Mouse (Mus musculus) brain, embryonic 18.5 days (tissue): ENCODE results near the gene Ppp1ca.

Source experiments
- DNase-seq: peaks from one replicate; pipeline ENCODE4 v3.0.0-alpha.2; 2012; ENCODE audit warnings: low read depth, low spot score

Gene Ppp1ca

DNA sequence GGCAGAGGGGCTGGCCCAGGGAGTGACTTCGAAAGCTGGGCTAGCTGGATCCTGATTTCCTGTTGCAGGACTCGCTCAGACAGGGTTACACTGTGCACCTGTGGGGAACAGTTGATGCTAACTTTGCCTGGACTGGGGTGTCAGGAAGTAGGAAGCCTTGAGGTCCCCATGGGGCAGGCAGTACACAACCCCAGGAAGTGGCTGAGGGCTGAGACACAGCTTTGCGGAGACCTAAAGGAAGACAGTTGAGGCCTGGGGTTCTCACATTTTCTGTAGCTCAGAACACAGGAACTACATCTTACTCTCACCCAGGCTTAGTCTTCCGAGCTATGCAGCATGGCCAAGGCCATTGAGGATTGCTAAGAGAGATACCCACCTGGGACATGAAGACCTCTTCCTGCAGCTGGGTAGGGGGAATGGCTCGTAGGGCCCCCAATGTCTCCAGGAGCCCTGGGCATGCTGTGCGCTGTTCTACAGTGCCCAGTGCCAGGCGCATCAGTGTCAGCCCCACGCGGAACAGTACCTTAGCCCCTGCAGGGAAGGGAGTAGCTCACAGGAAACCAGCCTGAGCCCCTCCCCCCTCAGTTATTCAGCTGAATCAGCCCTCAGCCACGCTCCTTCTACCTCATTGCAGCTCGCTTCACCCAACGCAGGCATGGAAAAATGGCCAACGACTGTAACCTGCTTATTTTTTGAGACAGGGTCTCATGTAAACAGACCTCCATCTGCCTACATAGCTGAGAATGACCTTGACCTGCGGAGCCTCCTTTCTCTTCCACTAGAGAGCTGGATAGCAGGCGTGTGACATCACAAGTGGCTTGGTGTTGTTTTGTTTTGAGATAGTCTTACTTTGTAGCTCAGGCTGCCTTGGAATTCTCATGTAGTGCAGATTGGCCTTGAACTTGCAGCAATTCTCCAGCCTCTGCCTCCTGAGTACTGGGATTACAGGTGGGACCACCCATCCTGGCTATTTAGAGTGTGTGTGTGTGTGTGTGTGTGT is 6.6 kb upstream of the Ppp1ca start:
- DNase-seq, result no peak

DNA sequence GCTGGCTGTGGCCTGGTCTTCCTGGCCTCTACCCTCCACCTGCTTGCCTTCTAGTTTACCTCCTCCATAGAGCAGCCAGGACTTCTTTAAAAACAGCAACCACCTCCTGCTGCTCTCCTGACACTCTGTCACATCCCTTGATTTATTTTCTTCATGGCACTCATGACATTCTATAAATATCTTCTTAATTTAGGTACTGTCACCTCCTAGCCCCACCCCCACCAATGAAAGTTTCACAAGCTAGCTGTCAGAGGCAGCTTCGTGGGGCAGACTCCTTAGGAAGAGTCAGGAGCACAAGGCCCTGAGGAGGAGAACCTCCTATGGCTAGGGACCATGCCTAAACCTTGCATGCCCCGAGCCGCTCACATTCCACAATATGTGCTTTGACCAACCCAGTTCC is 4.6 kb upstream of the Ppp1ca start:
- DNase-seq, result no peak

DNA sequence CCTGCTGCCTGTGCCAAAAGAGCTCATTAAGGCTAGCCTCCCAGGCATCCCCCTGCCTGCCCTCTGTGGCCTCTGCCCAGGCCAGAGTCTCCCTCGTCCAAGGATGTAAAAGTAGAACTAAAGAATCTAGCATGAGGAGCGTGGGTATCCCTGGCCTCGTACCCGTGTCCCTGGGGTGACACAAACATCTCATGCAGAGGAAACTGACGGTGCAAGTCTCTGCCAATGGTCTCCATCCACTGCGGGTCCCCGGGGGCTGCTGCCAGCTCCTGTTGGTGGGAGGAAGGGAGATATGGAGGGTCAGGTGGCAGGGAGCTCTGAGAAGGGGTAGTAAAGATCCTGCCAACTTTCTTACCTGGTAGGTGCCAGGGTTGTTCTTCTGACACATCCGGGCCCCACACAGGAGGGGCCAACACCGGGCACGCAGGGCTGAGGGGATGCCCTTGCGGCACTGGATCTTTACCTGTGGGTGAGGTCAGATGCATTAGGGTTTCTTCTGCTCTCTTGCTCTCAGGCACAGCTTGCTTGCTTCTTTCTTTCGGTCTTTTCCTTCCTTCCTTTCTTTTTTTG is 2.7 kb upstream of the Ppp1ca start:
- DNase-seq, result no peak

DNA sequence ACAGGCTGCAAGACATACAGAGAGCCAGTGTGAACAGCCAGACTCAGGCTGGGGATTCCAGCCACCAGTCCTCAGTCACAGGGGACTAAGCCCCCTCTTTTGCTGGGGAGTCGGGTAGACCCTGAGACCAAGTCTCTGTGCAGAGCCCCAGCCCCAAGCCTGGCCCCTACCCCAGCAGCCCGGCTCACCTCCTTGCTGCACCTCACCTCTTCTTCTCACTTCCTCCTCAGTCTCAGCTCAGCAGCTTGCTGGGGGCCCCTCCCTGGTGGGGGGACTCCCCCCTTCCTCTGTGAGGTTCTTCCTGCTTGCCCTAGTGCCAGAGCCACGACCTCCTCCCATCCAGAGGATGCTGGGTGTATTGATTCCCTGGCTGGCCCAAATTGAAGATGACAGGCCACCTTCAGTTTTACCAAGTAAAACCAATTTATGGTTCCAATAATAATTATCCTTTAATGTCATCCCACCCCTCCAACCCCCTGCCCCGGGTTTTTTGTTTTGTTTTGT is 982 bp upstream of the Ppp1ca start, which contains the start of gene Tbc1d10c:
TSS of gene Tbc1d10c (minus strand) at position 454 of the 504 bp plus-strand sequence.
- no peak for DNase-seq

DNA sequence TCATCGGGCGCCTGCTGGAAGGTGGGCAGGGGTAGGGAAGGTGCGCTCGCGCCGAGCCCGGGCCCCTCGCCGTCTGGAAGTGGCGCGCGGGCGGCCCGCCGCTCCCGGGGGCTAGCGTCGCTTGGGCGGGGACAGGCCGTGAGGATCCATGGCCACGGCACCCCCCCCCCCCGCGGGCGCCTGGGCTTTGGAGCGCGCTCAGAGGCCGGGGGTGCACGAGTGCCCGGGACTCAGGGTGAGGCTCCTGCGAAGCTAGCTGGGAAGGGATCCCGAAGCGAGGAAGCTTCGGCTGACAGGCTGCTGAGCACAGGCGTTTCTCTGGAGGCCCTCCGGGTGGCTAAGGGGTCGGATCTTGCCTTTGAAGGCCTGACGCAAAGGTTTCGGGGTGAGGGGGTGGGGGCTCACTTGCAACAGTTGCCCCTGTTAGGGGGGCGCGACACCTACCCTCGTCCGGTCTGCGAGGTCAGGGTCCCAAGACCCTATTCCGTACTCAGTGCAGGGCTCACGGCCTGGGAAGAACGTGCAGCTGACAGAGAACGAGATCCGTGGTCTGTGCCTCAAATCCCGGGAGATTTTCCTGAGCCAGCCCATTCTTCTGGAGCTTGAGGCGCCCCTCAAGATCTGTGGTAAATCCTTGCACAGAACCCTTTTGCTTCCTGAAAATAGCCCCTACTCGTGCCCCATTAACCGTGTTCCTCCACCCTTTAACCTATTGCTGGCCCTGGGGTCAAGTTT is 553 bp downstream of the Ppp1ca start:
- no peak for DNase-seq

DNA sequence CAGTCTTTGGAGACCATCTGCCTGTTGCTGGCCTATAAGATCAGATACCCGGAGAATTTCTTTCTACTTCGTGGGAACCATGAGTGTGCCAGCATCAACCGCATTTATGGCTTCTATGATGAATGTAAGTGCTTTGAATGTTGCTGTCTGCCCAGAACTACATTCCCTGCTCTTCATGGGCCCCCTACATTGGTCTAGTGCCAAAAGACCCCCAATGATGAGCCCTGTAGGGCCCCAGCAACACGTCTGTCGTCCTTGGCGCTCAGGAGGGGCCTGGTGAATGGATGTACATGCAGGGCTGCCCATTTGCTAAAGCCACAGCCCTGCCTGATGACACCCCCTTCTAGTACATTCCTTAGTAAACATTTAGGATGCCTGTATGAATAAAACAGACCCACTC is 1.3 kb downstream of the Ppp1ca start:
- no peak for DNase-seq

DNA sequence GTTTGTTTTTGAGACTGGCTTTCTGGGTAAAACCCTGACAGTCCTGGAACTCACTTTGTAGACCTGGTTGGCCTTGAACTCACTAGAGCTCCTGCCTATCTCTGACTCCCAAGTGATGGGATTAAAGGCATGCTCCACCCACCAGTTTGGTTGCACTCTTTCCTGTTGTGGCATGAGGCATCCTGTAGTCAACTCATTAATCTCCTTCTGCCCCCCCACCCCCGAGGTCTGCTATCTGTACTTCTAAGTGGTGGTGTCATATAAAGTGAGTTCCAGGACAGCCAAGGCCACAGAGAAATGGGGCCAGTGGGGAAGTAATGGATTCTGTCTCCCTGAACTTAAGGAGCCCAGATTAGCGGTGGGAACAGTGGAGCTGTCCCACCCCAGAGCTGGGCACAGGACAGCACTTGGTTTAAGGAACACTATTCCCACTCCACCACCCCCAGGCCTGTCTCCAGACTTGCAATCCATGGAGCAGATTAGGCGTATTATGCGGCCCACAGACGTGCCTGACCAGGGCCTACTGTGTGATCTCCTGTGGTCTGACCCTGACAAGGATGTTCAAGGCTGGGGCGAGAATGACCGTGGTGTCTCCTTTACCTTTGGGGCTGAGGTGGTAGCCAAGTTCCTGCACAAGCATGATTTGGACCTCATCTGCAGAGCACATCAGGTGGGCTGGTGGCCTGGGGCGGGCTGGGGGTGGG is 2.3 kb downstream of the Ppp1ca start:
- no peak for DNase-seq

DNA sequence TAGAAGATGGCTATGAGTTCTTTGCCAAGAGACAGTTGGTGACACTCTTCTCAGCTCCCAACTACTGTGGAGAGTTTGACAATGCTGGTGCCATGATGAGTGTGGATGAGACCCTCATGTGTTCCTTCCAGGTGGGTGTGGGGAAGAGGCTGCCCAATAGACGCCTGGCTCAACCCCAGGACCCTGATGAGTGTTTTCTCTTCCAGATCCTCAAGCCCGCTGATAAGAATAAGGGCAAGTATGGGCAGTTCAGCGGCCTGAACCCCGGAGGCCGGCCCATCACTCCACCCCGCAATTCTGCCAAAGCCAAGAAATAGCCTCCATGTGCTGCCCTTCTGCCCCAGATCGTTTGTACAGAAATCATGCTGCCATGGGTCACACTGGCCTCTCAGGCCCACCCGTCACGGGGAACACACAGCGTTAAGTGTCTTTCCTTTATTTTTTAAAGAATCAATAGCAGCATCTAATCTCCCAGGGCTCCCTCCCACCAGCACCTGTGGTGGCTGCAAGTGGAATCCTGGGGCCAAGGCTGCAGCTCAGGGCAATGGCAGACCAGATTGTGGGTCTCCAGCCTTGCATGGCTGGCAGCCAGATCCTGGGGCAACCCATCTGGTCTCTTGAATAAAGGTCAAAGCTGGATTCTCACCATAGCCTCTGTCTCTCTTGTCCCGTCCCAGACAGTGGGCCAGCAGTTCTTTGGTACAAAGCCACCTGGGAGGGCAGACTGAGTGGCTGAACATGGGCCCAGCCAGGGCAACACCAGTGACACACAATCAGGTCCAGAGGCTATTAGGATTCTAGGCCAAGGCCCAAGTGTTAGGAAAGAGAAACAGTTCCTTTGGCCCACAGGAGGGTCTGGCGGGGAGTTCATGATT is 3.1 kb downstream of the Ppp1ca start:
- no peak for DNase-seq

DNA sequence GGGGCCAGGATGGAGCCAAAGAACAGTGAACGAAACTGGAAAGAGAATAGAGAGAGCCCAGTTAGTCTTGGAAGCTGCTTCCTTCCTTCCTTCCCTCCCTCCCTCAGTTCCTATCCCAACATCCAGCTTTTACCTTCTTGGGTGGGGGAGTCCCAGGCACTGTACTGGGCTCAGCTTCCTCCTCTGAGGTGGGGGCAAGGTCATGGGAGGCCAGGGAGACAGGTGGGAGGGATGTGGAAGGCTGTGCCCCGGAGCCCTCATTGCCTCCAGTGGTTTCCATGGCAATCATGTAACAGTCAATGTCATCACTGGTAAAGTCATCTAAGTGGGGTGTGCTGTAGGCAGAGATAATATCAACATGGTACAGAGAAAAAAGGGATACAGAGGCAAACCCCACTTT is 4.2 kb downstream of the Ppp1ca start:
- no peak for DNase-seq

DNA sequence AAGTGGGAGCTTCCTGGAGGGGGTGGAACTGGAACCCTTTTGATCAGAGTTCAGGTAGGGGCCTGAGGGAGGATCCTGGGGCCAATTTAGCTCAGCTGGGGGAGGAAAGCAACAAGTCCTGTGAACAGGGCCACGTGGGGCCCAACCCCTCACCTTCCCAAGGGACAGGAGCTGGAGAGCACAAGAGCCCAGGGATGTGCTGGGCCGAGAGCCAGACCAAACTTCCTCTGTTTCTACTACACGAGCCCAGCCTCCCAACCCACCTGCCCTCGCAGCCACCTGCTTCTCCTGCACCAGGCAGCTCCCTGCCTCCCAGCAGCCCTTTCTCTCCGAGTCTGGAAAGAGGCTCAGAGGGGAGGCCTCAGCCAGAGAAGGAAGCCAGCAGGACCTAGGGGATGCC is 4.7 kb downstream of the Ppp1ca start:
- DNase-seq, result no peak

DNA sequence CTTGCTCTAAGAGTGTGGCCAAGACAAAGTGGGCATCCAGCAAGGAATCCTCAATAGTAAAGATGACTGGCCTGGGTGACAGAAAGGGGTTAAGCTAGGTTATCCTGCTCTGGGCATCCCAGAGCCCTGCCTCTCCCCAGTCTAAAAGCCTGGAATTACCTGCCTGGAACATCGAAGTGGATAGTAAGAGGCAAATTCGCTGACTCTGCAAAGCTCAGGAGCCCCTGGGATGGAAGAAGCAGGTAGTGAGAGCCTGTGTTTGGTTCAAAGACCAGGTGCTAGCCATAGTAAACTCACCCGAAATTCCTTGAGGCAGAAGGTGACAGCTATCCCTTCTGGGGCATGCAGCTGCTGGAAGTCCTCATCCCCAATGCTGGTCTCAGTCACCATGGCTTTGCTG is 5.3 kb downstream of the Ppp1ca start:
- no peak for DNase-seq

DNA sequence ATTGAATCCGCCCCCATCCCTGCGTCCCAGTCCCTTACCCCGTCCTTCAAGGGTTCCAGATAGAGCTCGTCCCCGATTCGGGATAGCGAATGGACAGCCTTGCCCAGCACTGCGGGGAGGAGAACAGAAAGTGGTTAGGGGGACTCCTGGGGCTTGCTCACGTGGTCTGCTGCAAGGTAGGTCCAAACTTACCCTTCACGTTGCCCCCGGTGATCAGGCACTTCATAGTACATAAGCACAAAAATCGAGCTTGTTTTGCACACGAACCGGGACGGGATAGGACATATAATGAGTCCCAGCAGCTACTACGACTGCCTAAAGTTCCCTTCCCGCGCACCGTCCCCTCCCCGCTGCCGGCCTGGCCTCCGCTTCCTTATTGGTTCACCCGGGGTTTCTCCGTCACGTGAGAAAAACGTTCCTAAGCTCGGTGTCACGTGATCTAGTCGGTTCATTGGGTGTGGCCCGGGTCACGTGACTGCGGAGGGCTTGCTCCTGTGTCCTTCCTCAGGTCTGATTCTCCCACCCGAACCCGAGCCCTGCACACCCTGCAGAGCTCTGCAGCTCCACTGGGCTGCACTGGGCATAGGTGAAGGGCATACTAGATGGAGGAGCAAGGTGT is 9.5 kb downstream of the Ppp1ca start, which contains the start of gene Rad9a:
TSS of gene Rad9a (minus strand) at position 372 of the 619 bp plus-strand sequence.
- peak; percentile 91 for DNase-seq

DNA sequence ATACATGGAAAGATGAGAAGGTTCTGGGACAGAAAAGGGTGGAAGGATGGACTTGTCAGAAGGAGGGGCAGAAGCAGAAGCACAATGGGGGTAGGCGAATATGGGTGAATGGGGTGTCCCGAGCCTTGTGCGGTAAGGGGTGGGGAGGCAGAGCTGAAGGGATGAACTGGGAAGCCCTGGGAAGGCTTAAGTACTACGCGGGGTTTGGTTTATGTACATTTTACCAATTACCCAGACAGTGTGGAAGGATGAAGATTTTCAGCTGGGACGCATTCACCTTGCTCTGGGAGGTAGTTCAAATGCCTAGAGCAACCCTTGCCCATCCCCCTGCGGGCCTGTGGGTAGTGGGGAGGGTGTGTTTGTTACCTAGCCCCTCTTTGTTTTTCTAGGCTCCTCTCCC is 10.3 kb downstream of the Ppp1ca start:
- DNase-seq, result no peak

DNA sequence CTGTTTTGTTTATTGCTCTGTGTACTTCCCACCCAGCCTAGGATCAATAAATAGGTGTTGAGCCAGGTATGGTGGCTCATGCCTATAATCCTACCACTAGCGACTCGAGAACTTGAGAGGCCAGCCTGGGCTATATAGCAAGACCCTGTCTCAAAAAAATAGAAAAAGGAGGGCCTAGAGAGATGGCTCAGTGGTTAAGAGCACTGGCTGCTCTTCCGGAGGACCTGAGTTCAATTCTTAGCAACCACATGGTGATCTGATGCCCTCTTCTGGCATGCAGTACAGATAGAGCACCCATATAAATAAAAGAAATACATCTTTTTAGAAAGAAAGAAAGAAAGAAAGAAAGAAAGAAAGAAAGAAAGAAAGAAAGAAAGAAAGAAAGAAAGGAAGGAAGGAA is 11.3 kb downstream of the Ppp1ca start:
- DNase-seq, result no peak

DNA sequence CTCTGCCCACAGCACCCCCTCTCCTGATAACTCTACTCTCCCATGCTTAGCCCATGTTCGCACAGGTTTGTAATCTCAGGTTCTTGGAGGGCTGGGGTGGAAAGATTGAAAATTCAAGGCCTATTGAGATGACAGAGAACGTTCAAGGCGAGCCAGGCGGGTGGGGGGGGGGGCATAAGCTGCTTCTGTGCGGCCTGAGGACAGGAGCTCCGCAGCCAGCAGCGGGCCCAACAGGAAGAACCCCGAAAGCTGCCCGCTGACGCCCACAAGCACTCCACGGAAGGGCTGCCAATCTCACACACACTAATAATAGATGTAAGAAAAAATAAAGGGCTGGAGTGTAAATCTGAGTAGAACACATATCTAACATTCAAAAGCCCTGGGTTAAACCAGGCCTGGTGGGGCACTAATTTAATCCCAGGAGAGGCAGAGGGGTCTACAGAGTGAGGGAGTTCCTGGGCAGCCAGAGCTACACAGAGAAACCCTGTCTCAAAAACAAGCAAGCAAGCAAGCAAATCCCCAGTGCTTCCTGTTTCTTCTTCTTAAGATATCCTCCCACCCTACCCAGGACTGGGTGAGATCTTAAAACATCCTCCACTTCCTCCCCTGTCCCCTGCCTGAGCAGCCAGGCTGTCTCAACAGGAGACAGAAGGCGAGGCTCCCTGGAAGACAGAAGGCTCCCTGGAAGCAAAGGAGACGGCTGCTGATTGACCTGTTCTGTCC is 11.9 kb downstream of the Ppp1ca start:
- DNase-seq, result no peak

DNA sequence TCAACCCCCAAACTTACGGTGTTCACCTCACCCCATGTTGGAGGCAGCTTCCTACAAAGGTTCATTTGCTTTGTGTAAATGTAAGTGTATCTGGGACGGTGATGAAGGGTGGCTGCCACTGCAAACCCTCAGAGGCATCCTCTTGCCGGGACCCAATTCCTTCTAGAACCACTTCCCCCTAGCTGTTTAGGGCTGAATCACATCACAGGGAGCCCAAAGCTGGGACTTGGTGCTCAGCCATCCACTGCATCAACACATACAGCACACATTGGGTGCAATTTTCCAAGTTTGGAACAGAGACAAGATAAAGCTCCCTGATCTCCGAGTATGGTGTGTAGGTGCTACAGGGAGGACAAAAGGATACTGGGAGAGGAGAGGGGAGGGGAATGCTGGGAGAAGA is 13.0 kb downstream of the Ppp1ca start:
- no peak for DNase-seq

DNA sequence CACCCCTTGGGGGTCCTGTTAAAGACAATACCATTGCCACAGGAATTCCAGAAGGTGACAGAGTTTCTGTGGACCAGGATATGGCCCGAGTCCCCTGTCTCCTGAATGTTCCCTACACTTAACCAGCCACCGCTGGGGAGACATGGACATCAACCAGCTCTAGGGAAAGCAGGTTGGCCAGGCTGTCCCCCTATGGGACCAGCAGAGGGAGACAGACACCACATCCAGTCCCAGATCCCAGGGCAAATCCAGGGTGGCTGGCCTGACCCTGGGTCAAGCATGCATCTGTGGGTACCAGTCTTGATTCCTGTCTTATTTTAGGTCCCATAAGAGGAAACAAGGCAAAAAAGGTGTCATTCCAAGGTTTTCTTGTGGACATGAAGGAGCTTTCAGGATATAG is 15.1 kb downstream of the Ppp1ca start:
- no peak for DNase-seq

DNA sequence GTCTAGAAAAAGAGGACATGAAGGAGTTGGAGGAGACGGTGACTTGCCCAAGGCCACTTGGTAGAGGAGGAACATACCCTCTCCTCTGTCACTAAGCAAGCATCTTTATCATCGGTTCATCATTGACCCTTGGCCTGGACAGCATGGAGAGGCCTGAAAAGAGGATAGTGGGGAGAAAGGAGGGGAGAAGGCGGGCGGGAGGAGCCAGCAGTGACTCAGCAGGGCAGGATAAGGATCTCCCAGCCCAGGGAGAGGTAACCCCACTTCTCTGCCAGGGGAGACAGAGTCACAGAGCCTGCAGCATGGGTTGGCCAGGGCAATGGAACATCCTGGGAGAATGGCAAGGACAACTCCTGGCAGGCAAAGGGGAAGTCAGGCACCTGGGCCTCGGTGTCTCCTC is 16.7 kb downstream of the Ppp1ca start:
- DNase-seq, result no peak

DNA sequence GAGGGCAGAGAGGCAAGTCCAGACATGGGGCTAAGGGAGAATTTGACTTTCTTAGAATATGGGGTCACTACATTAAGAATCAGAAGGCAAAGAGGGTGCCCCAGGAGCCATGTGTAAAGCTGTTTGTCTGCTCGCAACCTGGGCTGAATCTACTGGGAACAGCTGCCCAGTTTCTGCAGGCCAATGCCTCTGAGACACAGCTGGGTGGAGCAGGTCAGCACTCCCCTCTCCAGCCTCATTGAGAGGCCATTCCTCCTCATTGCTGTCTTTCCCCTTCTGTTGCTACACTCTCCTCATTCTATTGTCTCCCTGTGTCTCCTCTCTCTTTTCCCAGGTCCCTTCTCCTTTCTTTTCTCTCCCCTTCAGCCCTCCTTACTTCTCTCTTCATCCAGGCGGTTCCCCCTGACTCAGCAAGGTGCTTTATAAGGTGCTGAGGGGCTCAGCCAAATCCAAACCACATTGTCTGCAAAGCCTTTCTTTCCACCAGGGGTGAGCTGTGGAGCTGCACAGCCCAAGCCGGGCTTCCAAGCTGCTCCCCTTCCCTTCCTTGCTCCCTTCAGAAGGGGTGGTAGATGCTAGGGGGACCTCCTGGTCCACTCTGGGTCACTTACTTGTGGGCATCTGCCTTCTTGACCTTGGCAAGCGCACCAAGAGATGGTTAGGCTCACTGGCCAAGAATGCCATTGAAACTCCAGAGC is 20.2 kb downstream of the Ppp1ca start:
- no peak for DNase-seq
